Mouse (Mus musculus): ENCODE measurements around the gene Diaph2.
"Not testable (repeated sequence)": the region's sequence is repeated elsewhere in the genome, so short reads cannot be mapped to it uniquely, and the experiment has no call there.

The Diaph2 gene

GRCm38 (mm10) chrX:129799920-129800319 lies 50.4 kb downstream of the Diaph2 start:
- not testable (repeated sequence) for DNase-seq (ENCODE audit: inconsistent age in 2 of 2, low spot score in 1 of 2)

DNA sequence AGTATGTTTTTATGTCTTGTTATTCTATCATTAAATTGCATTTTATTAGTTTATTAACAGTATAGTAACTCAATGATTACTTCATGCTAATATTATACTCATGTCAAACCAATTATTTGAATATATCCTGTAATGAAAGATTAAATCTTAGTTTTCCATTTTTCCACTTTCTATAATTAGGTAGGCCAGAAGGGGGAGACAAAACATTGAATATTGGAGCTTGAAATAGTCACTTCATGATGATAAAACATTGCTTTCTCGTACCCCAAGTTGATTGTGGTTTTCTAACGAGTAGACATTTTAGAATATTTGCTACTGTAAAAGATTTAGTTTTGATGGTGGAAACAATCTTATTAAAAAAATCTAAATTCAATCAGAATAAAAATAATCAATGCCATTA lies 82.4 kb downstream of the Diaph2 start:
- DNase-seq (ENCODE audit: inconsistent age in 2 of 2, low spot score in 1 of 2): no peak

- DNase-seq (ENCODE audit: inconsistent age in 2 of 2, low spot score in 1 of 2): no peak
These were observed 84.3 kb downstream of the Diaph2 start for GRCm38 (mm10) chrX:129833887-129834286.

- peak; percentile 6 to 75 for DNase-seq (ENCODE audit: inconsistent age in 2 of 2, low spot score in 1 of 2)
These were observed 134.9 kb downstream of the Diaph2 start for GRCm38 (mm10) chrX:129884465-129884864.

GRCm38 (mm10) chrX:129925806-129926205 lies 176.3 kb downstream of the Diaph2 start:
- DNase-seq (ENCODE audit: inconsistent age in 2 of 2, low spot score in 1 of 2): no peak

DNA sequence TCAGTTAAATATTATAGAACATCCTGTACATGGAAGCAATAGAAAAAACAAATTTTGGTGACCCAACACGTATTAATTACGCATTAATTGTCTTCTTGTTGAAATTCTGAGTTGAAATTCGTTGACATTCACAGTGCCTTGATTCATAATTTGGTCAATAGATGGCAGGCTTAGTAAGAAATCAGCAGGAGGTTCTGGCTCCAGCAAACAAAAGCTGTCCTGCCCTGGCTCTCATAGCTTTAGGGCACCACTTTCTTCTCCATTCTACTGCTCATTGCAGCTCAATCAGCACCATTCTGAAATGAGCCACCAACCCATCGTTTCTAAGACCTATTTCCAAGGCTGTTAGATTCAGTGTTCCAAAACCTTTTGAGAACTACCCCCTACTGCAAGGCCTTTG lies 225.3 kb downstream of the Diaph2 start:
- peak in 1 of 2 experiments; percentile 47 for DNase-seq (ENCODE audit: inconsistent age in 2 of 2, low spot score in 1 of 2)

GRCm38 (mm10) chrX:130008210-130008609 lies 258.7 kb downstream of the Diaph2 start:
- DNase-seq (ENCODE audit: inconsistent age in 2 of 2, low spot score in 1 of 2): no peak

- no peak for DNase-seq (ENCODE audit: inconsistent age in 2 of 2, low spot score in 1 of 2)
These were observed 270.2 kb downstream of the Diaph2 start for GRCm38 (mm10) chrX:130019735-130020134.

DNA sequence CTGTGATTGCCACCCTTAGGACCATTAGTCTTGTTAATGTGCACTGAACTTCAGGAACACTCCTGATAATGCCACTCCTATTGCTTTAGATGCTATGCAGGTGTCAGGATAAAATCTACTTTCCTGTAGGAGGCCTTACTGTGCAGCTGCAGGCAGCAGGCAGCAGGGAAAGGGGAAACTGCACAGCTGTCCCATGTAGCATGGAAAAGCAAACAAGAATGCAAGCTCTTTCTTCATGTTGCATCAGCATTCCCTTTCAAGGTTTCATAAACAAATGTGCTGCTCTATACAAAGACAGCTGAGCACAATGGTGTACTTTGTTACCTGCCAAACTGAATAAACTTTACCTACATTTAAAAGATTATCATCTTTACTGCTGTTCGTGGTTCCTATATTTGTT lies 295.0 kb downstream of the Diaph2 start:
- DNase-seq (ENCODE audit: inconsistent age in 2 of 2, low spot score in 1 of 2): peak in 1 of 2 experiments; percentile 21

DNA sequence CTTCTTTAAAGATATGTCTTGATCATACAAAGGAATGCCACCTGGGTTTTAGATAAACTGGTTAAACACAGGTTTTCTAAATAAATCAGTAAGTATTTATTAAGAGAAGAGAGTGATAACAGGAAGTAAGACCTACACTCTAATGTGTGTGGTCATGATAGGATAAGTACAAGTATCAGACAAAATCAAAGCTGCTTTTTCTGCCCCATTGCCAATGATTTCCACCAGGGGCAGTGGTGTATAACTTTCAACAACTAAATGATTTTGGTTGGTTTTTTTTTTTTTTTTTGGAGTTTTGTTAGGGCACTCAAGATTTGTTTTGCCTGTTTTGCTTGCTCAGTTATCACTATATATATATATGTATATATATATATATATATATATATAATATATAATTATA lies 399.7 kb downstream of the Diaph2 start:
- DNase-seq (ENCODE audit: inconsistent age in 2 of 2, low spot score in 1 of 2): no peak

DNA sequence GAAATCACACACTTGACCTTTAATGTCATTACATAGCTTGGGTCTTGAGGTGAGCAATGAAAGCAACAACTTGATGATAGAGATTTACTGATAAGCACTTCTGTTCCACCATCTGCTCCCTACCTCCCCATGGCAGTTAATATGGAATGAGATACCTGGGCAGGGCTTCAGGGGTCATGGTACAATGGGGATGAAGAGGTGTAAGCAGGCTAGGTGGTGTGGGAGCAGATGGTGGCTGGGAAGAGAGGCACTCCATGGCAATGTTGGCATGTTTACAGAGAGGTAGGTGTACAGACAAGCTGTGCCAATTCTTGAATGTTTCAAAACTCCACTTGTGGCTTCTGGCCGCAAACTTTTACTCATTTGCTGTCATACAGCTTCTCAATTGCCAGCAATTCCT lies 402.6 kb downstream of the Diaph2 start:
- no peak for DNase-seq (ENCODE audit: inconsistent age in 2 of 2, low spot score in 1 of 2)

DNA sequence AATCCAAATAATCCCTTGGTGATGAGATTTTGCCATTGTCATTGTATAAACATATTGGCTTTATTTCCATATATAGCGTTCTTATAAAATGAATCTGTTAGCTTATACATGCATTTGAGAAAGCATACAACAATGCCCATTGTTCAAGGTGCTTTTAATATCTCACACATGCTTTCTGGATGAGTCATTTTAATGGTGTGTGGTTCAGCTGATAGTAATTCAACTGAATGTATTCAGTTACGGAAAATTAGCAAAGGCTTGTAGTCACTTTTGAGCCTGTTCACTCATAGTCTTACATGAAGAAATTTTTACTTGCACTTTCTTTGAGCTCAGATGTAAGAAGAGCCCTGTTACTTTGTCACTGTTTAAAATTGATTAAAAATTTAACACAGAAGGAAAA lies 423.6 kb downstream of the Diaph2 start:
- DNase-seq (ENCODE audit: inconsistent age in 2 of 2, low spot score in 1 of 2): no peak

DNA sequence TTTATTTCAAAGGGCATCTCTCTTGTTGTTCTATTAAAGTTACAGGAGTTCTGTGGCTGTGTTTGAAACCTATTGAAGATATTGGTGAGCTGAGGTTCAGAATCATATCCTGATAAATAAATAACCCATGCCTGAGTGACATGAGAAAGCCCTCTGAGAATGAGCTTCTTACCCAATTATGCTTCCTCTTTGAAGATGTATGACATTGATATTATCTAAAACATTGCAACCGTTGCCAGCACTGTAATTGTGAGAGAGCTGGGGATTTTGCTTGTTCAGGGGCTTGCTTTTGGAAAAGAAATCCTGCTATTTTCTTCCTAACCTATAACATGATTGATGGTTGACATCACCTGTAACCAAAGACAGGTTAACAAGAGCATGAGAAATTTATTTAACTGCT lies 438.3 kb downstream of the Diaph2 start:
- no peak for DNase-seq (ENCODE audit: inconsistent age in 2 of 2, low spot score in 1 of 2)

DNA sequence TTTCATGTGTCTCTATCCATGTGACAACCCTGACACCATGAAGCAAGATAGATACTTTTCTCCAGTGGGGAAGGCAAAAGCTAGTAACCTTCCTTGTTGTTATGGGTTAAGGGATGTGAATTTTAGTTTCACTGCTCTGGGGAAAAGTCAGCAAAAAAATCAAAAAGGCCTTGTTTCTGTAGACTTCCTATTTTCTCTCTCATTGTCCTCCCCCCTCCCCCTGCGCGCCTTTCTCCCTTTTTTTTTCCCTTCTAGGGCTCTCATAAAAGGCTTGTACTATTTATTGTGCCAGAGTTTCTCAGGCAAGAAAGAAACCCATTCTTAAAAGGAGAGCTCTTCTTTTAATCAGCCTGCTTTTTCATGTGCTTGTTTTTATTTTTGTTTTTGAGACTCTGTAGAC lies 438.9 kb downstream of the Diaph2 start:
- no peak for DNase-seq (ENCODE audit: inconsistent age in 2 of 2, low spot score in 1 of 2)

- no peak for DNase-seq (ENCODE audit: inconsistent age in 2 of 2, low spot score in 1 of 2)
These were observed 439.7 kb downstream of the Diaph2 start for GRCm38 (mm10) chrX:130189250-130189649.

- DNase-seq (ENCODE audit: inconsistent age in 2 of 2, low spot score in 1 of 2): not testable (repeated sequence)
These were observed 447.9 kb downstream of the Diaph2 start for GRCm38 (mm10) chrX:130197412-130197811.

- no peak for DNase-seq (ENCODE audit: inconsistent age in 2 of 2, low spot score in 1 of 2)
These were observed 455.7 kb downstream of the Diaph2 start for GRCm38 (mm10) chrX:130205243-130205642.

- no peak for DNase-seq (ENCODE audit: inconsistent age in 2 of 2, low spot score in 1 of 2)
These were observed 462.7 kb downstream of the Diaph2 start for GRCm38 (mm10) chrX:130212227-130212626.

DNA sequence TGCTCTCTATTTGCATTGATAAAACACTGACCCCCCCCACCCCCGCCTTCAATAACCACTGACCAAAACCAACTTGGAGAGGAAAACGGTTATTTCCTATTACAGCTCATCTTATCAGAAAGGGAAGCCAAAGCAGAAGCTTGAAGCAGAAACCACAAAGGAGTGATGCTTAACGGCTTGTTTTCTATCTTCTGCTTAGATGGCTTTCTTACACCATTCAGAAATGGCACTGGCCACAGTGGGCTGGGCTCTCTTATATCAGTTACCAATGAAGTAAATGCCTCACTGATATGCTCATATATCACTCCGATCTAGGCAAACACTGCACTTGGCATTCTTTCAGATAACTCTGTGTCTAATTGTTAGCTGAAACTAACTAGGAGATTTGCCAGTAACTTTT lies 463.2 kb downstream of the Diaph2 start:
- no peak for DNase-seq (ENCODE audit: inconsistent age in 2 of 2, low spot score in 1 of 2)

DNA sequence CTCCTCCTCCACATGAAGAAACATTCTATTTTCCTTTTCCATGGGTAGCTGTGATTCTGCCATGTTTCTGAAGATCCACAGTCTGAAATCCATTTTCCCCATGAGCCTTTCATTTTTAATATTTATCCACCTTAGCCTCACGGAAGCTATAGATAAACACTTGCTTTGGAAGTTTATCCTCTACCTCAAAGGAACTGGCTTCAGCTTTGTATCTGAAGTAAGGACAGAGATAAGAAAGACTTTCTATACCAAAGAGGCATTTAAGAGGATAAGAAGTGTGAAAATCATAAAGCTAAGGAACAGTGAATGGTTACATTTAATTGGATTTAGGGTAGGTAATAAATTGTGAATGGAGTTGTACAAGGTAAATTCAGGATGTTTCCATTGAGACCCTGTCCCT lies 480.5 kb downstream of the Diaph2 start:
- no peak for DNase-seq (ENCODE audit: inconsistent age in 2 of 2, low spot score in 1 of 2)

- no peak for DNase-seq (ENCODE audit: inconsistent age in 2 of 2, low spot score in 1 of 2)
These were observed 485.6 kb downstream of the Diaph2 start for GRCm38 (mm10) chrX:130235167-130235566.

- DNase-seq (ENCODE audit: inconsistent age in 2 of 2, low spot score in 1 of 2): no peak
These were observed 497.1 kb downstream of the Diaph2 start for GRCm38 (mm10) chrX:130246652-130247051.

GRCm38 (mm10) chrX:130253664-130254063 lies 504.1 kb downstream of the Diaph2 start:
- no peak for DNase-seq (ENCODE audit: inconsistent age in 2 of 2, low spot score in 1 of 2)

- no peak for DNase-seq (ENCODE audit: inconsistent age in 2 of 2, low spot score in 1 of 2)
These were observed 516.2 kb downstream of the Diaph2 start for GRCm38 (mm10) chrX:130265707-130266106.
